Mouse (Mus musculus): Measurements from ENCODE around the gene Trim17.

Gene Trim17

GRCm38 (mm10) chr11:58954420-58955142, at the start of gene Trim17, which contains the start of gene Hist3h2a:
Gene Trim17 (plus strand): TSS chr11:58954685.
Gene Hist3h2a (plus strand): TSS chr11:58954685.
- DNase-seq = peak; percentile 86

GRCm38 (mm10) chr11:58904838-58905237, 49.6 kb upstream of the Trim17 start:
- no peak for DNase-seq

- DNase-seq = no peak
Measured at GRCm38 (mm10) chr11:58913776-58914175, 40.7 kb upstream of the Trim17 start.

GRCm38 (mm10) chr11:58914461-58915028, 39.9 kb upstream of the Trim17 start:
- DNase-seq = no peak

GRCm38 (mm10) chr11:58916879-58917744, 37.4 kb upstream of the Trim17 start:
- DNase-seq = no peak

GRCm38 (mm10) chr11:58917745-58918366, 36.6 kb upstream of the Trim17 start, which contains the start of gene Btnl10:
Gene Btnl10 (plus strand): TSS chr11:58917908.
- no peak for DNase-seq

- DNase-seq = no peak
Measured at GRCm38 (mm10) chr11:58918759-58919158, 35.7 kb upstream of the Trim17 start.

- no peak for DNase-seq
Measured at GRCm38 (mm10) chr11:58922420-58922819, 32.1 kb upstream of the Trim17 start.

GRCm38 (mm10) chr11:58926651-58927050, 27.8 kb upstream of the Trim17 start:
- DNase-seq = no peak

- DNase-seq = no peak
Measured at GRCm38 (mm10) chr11:58927053-58927452, 27.4 kb upstream of the Trim17 start.

- DNase-seq = no peak
Measured at GRCm38 (mm10) chr11:58927790-58928651, 26.5 kb upstream of the Trim17 start.

- no peak for DNase-seq
Measured at GRCm38 (mm10) chr11:58929055-58929454, 25.4 kb upstream of the Trim17 start.

GRCm38 (mm10) chr11:58929641-58930040, 24.8 kb upstream of the Trim17 start:
- no peak for DNase-seq

- DNase-seq = no peak
Measured at GRCm38 (mm10) chr11:58930254-58930653, 24.2 kb upstream of the Trim17 start.

GRCm38 (mm10) chr11:58931576-58931975, 22.9 kb upstream of the Trim17 start:
- DNase-seq = no peak

GRCm38 (mm10) chr11:58937909-58938308, 16.6 kb upstream of the Trim17 start:
- no peak for DNase-seq

- peak; percentile 92 for DNase-seq
Measured at GRCm38 (mm10) chr11:58938322-58939087, 16.0 kb upstream of the Trim17 start, which contains the start of gene Rnf187. Gene Rnf187 (minus strand): TSS chr11:58938916.

- DNase-seq = no peak
Measured at GRCm38 (mm10) chr11:58939088-58939439, 15.4 kb upstream of the Trim17 start.

- no peak for DNase-seq
Measured at GRCm38 (mm10) chr11:58944136-58944535, 10.3 kb upstream of the Trim17 start.

- DNase-seq = no peak
Measured at GRCm38 (mm10) chr11:58947306-58947705, 7.2 kb upstream of the Trim17 start.

Data from right cerebral cortex, postnatal 25 days (tissue).